In genomic region chr19:34191645-34192007, GRCm38 (mm10) we compare ENCODE assay signal across 8 mouse cellular contexts. TPM values are rescaled to one million over a fixed set of nuclear protein-coding genes. Genes with fewer than 3 reads are reported as not detected.
A peak's percentile ranks its signal among the peaks of the same experiment; 100 is the strongest.
DNase-seq lines count a peak whose midpoint lies in the region; ATAC-seq and TF ChIP-seq lines count a peak whose summit lies in the region.

No protein-coding gene starts in this region.

- no peak overlapping the region for H3K27ac ChIP-seq in heart, embryonic 12.5 days (ENCODE audit: poor library complexity, severe bottlenecking)
- H3K27ac ChIP-seq in forebrain, embryonic 14.5 days (ENCODE audit: low read depth, low read length), result no peak overlapping the region
- peak overlapping the region; percentile 97; the same call in 1 of the 2 replicates for H3K27ac ChIP-seq in liver, postnatal 0 days (ENCODE audit: low read depth)

- no peak for TF ChIP-seq CTCF in E14TG2a.4 (conservative IDR thresholded peaks at IDR 0.05; ENCODE audit: low read length)
- TF ChIP-seq CTCF in liver, postnatal 0 days (IDR thresholded peaks at IDR 0.05; ENCODE audit: low read depth), result no peak

- ATAC-seq in heart, embryonic 12.5 days (ENCODE audit: insufficient number of reproducible peaks, low FRiP score), result no peak
- ATAC-seq in forebrain, embryonic 14.5 days, result peak; percentile 24
- no peak for ATAC-seq in liver, postnatal 0 days
- no peak for ATAC-seq in erythroid progenitor cell, adult 5-6 weeks (replicated peaks; ENCODE audit: low FRiP score, poor library complexity, severe bottlenecking)

- no peak for DNase-seq in heart, adult 8-10 months (ENCODE audit: low spot score)
- DNase-seq in forebrain, embryonic 14.5 days (ENCODE audit: low spot score), result no peak
- DNase-seq in liver, postnatal 0 days, result no peak
- no peak for DNase-seq in adrenal gland, adult 18-20 months (ENCODE audit: low spot score in 2 of 2)
- no peak for DNase-seq in cerebellum, adult 9-10 months

- H3K4me1 ChIP-seq in heart, embryonic 12.5 days (replicated peaks), result no peaks in the 10 kb centered on the region
- peaks cover 55% of the 10 kb centered on the region for H3K4me1 ChIP-seq in E14TG2a.4 (replicated peaks; ENCODE audit: low read depth, low read length)
- peaks cover 3% of the 10 kb centered on the region; the same call in 1 of the 2 replicates for H3K4me1 ChIP-seq in forebrain, embryonic 14.5 days (ENCODE audit: control insufficient read depth, insufficient read depth, low read length)
- peaks cover 23% of the 10 kb centered on the region for H3K4me1 ChIP-seq in liver, postnatal 0 days (ENCODE audit: insufficient read depth)

- no peaks in the 10 kb centered on the region for H3K36me3 ChIP-seq in heart, embryonic 12.5 days
- H3K36me3 ChIP-seq in E14TG2a.4 (ENCODE audit: insufficient read depth, low read length), result no peaks in the 10 kb centered on the region
- no peaks in the 10 kb centered on the region for H3K36me3 ChIP-seq in forebrain, embryonic 14.5 days (ENCODE audit: control insufficient read depth, insufficient read depth, low read length)
- H3K36me3 ChIP-seq in liver, postnatal 0 days (replicated peaks; ENCODE audit: insufficient read depth, low read length), result no peaks in the 10 kb centered on the region

- H3K4me3 ChIP-seq in heart, embryonic 12.5 days, result peak overlapping the region; percentile 73
- peak overlapping the region; percentile 85 for H3K4me3 ChIP-seq in E14TG2a.4 (replicated peaks; ENCODE audit: low read length)
- H3K4me3 ChIP-seq in forebrain, embryonic 14.5 days (ENCODE audit: low read depth, low read length), result peak overlapping the region; percentile 66
- H3K4me3 ChIP-seq in liver, postnatal 0 days (ENCODE audit: low read depth, low read length), result peak overlapping the region; percentile 71

- 29% methylated on average over 10 of the region's 10 CpGs for WGBS in heart, embryonic 12.5 days
- 21% methylated on average over 10 of the region's 10 CpGs for WGBS in forebrain, embryonic 14.5 days
- WGBS in liver, postnatal 0 days (ENCODE audit: insufficient replicate concordance), result 39% methylated on average over 10 of the region's 10 CpGs

- H3K9me3 ChIP-seq in heart, embryonic 12.5 days (replicated peaks), result no peaks in the 10 kb centered on the region
- H3K9me3 ChIP-seq in E14TG2a.4 (ENCODE audit: low read length), result no peaks in the 10 kb centered on the region
- no peaks in the 10 kb centered on the region for H3K9me3 ChIP-seq in forebrain, embryonic 14.5 days (replicated peaks; ENCODE audit: control insufficient read depth, low read length)
- no peaks in the 10 kb centered on the region for H3K9me3 ChIP-seq in liver, postnatal 0 days (ENCODE audit: low read length)

- peak overlapping the region; percentile 91 for H3K4me2 ChIP-seq in heart, embryonic 12.5 days
- H3K4me2 ChIP-seq in forebrain, embryonic 14.5 days (ENCODE audit: low read length), result peak overlapping the region; percentile 97
- peak overlapping the region; percentile 87 for H3K4me2 ChIP-seq in liver, postnatal 0 days (ENCODE audit: low read depth, low read length)

- no peak for TF ChIP-seq EP300 in liver, postnatal 0 days (IDR thresholded peaks at IDR 0.05; ENCODE audit: low read depth)

- no peaks in the 10 kb centered on the region for H3K27me3 ChIP-seq in heart, embryonic 12.5 days (replicated peaks)
- H3K27me3 ChIP-seq in E14TG2a.4 (ENCODE audit: insufficient read depth, low read length), result peaks cover 22% of the 10 kb centered on the region; the same call in 1 of the 2 replicates
- H3K27me3 ChIP-seq in forebrain, embryonic 14.5 days (replicated peaks; ENCODE audit: control insufficient read depth, insufficient read depth, low read length), result no peaks in the 10 kb centered on the region
- no peaks in the 10 kb centered on the region for H3K27me3 ChIP-seq in liver, postnatal 0 days (ENCODE audit: insufficient read depth, low read length)

- peak overlapping the region; percentile 67 for H3K9ac ChIP-seq in heart, embryonic 12.5 days
- H3K9ac ChIP-seq in forebrain, embryonic 14.5 days (ENCODE audit: low read length), result peak overlapping the region; percentile 73
- H3K9ac ChIP-seq in liver, postnatal 0 days (replicated peaks), result peak overlapping the region; percentile 82; the same call in 1 of the 2 replicates

RNA-seq across cellular contexts. Expression of gene Stambpl1, which starts 0.4 kb away (rescaled TPM):
- polyA plus RNA-seq in heart, embryonic 12.5 days (2016; fragmentation: Nextera tagmentation; extraction: Ambion mirVana), result 5.2 and 6.9 TPM in 2 replicates
- total RNA-seq in heart, adult 8-10 months (2022), result 1 to 10 TPM; 2.2 to 4.1 (median 3.0) TPM
- polyA plus RNA-seq in forebrain, embryonic 14.5 days (2014; fragmentation: Nextera tagmentation; extraction: Ambion mirVana), result 5.6 and 9.1 TPM in 2 replicates
- 9.2 and 10.3 TPM in 2 replicates for polyA plus RNA-seq in liver, postnatal 0 days (2015; fragmentation: Nextera tagmentation; extraction: Ambion mirVana)
- 1 to 10 TPM; 3.2 to 4.7 TPM for total RNA-seq in adrenal gland, adult 18-20 months (2021)
- 9.2 and 21.3 TPM in 2 replicates for total RNA-seq in erythroid progenitor cell, adult 5-6 weeks (2015; ENCODE audit: low replicate concordance)
- total RNA-seq in erythroid progenitor cell, adult 5-6 weeks (2017; ENCODE audit: low replicate concordance), result 2.7 and 7.8 TPM in 2 replicates

RNA-seq across cellular contexts. Expression of gene Ankrd22, which starts 25.8 kb away (rescaled TPM):
- polyA plus RNA-seq in heart, embryonic 12.5 days (2016; fragmentation: Nextera tagmentation; extraction: Ambion mirVana), result not detected in 2 replicates
- not detected for total RNA-seq in heart, adult 8-10 months (2022)
- polyA plus RNA-seq in forebrain, embryonic 14.5 days (2014; fragmentation: Nextera tagmentation; extraction: Ambion mirVana), result not detected in 2 replicates
- polyA plus RNA-seq in liver, postnatal 0 days (2015; fragmentation: Nextera tagmentation; extraction: Ambion mirVana), result 0.67 and 0.80 TPM in 2 replicates
- not detected for total RNA-seq in adrenal gland, adult 18-20 months (2021)
- total RNA-seq in erythroid progenitor cell, adult 5-6 weeks (2015; ENCODE audit: low replicate concordance), result 4.6 and 10.5 TPM in 2 replicates
- total RNA-seq in erythroid progenitor cell, adult 5-6 weeks (2017; ENCODE audit: low replicate concordance), result 1.3 TPM in 1 of 2 replicates, not detected in the other
